Mouse (Mus musculus): Measurements from ENCODE around the gene Ddhd1. TPM values are rescaled to one million over a fixed set of nuclear protein-coding genes. Genes with fewer than 3 reads are reported as not detected.
"Not testable (repeated sequence)": the region's sequence is repeated elsewhere in the genome, so short reads cannot be mapped to it uniquely, and the experiment has no call there.

The Ddhd1 gene
- polyA plus RNA-seq, 1 experiment from 2014 or later: 5.0 TPM

- H3K4me1 ChIP-seq (replicated peaks; ENCODE audit: control insufficient read depth, insufficient read depth, low read length): no peaks in the 10 kb centered on the region; the same call in 1 of the 2 replicates
- no peaks in the 10 kb centered on the region for H3K27me3 ChIP-seq (ENCODE audit: control insufficient read depth, insufficient read depth, low read depth, low read length)
- H3K9ac ChIP-seq (ENCODE audit: low read length): no peak overlapping the region
- H3K27ac ChIP-seq (ENCODE audit: low read length): no peak overlapping the region
- WGBS: 52% methylated on average over 3 of the region's 3 CpGs
- peak; percentile 23; the same call in 1 of the 2 replicates for ATAC-seq (ENCODE audit: low read depth)
- H3K9me3 ChIP-seq (ENCODE audit: control insufficient read depth, low read length): no peaks in the 10 kb centered on the region
- H3K4me2 ChIP-seq (ENCODE audit: low read depth, low read length): no peak overlapping the region
- no peak overlapping the region for H3K4me3 ChIP-seq (ENCODE audit: low read length)
- H3K36me3 ChIP-seq (ENCODE audit: control insufficient read depth, insufficient read depth, low read length): no peaks in the 10 kb centered on the region
These were observed 55.9 kb downstream of the Ddhd1 start for GRCm38 (mm10) chr14:45602002-45602401.

GRCm38 (mm10) chr14:45600587-45600986 lies 57.4 kb downstream of the Ddhd1 start:
- H3K9ac ChIP-seq (ENCODE audit: low read length): no peak overlapping the region
- no peak overlapping the region for H3K4me2 ChIP-seq (ENCODE audit: low read depth, low read length)
- H3K4me3 ChIP-seq (ENCODE audit: low read length): no peak overlapping the region
- no peaks in the 10 kb centered on the region; the same call in 1 of the 2 replicates for H3K4me1 ChIP-seq (replicated peaks; ENCODE audit: control insufficient read depth, insufficient read depth, low read length)
- no peak overlapping the region for H3K27ac ChIP-seq (ENCODE audit: low read length)
- no peaks in the 10 kb centered on the region for H3K9me3 ChIP-seq (ENCODE audit: control insufficient read depth, low read length)
- H3K27me3 ChIP-seq (ENCODE audit: control insufficient read depth, insufficient read depth, low read depth, low read length): no peaks in the 10 kb centered on the region
- ATAC-seq (ENCODE audit: low read depth): no peak
- no peaks in the 10 kb centered on the region for H3K36me3 ChIP-seq (ENCODE audit: control insufficient read depth, insufficient read depth, low read length)
- 54% methylated on average over 9 of the region's 9 CpGs for WGBS

GRCm38 (mm10) chr14:45597855-45598254 lies 60.1 kb downstream of the Ddhd1 start:
- Histone ChIP-seq H3K4me2 (ENCODE audit: low read depth, low read length) (no peak overlapping the region), H3K36me3 (ENCODE audit: control insufficient read depth, insufficient read depth, low read length) (no peaks in the 10 kb centered on the region), H3K9me3 (ENCODE audit: control insufficient read depth, low read length) (no peaks in the 10 kb centered on the region), H3K4me3 (ENCODE audit: low read length) (no peak overlapping the region), H3K27me3 (ENCODE audit: control insufficient read depth, insufficient read depth, low read depth, low read length) (no peaks in the 10 kb centered on the region), H3K9ac (ENCODE audit: low read length) (no peak overlapping the region), H3K4me1 (replicated peaks; ENCODE audit: control insufficient read depth, insufficient read depth, low read length) (no peaks in the 10 kb centered on the region; the same call in 1 of the 2 replicates), H3K27ac (ENCODE audit: low read length) (no peak overlapping the region)
- 64% methylated on average over 8 of the region's 8 CpGs for WGBS
- ATAC-seq (ENCODE audit: low read depth): peak; percentile 46; the same call in 1 of the 2 replicates

DNA sequence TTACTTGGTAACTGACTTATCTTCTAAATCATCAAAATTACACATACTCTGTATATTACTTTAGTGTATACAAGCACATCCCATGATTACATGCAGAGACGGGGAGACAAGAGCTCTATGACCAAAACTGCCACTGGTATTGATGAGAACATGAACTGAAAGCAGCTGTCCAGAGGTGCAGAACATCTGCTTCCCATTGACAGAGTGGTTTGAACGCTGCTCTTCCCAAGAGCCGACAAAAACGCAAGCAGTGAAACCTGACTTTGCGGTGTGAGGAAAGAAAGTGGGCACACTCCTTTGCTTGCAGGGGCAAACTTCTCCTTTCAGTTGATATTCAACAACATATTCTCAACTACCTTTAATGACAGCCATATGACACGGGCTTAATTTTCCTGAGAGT lies 64.7 kb downstream of the Ddhd1 start:
- Histone ChIP-seq H3K27ac (ENCODE audit: low read length) (no peak overlapping the region), H3K27me3 (ENCODE audit: control insufficient read depth, insufficient read depth, low read depth, low read length) (no peaks in the 10 kb centered on the region), H3K9ac (ENCODE audit: low read length) (no peak overlapping the region), H3K4me3 (ENCODE audit: low read length) (no peak overlapping the region), H3K4me1 (replicated peaks; ENCODE audit: control insufficient read depth, insufficient read depth, low read length) (no peaks in the 10 kb centered on the region; the same call in 1 of the 2 replicates), H3K4me2 (ENCODE audit: low read depth, low read length) (no peak overlapping the region), H3K9me3 (ENCODE audit: control insufficient read depth, low read length) (no peaks in the 10 kb centered on the region), H3K36me3 (ENCODE audit: control insufficient read depth, insufficient read depth, low read length) (no peaks in the 10 kb centered on the region)
- 77% methylated on average over 6 of the region's 6 CpGs for WGBS
- no peak for ATAC-seq (ENCODE audit: low read depth)

GRCm38 (mm10) chr14:45588403-45588802 lies 69.5 kb downstream of the Ddhd1 start:
- no peaks in the 10 kb centered on the region for H3K27me3 ChIP-seq (ENCODE audit: control insufficient read depth, insufficient read depth, low read depth, low read length)
- no peak overlapping the region for H3K4me2 ChIP-seq (ENCODE audit: low read depth, low read length)
- H3K4me3 ChIP-seq (ENCODE audit: low read length): no peak overlapping the region
- H3K36me3 ChIP-seq (ENCODE audit: control insufficient read depth, insufficient read depth, low read length): no peaks in the 10 kb centered on the region
- peaks cover 7% of the 10 kb centered on the region for H3K4me1 ChIP-seq (replicated peaks; ENCODE audit: control insufficient read depth, insufficient read depth, low read length)
- peak; percentile 81 for ATAC-seq (ENCODE audit: low read depth)
- no peak overlapping the region; the same call in 1 of the 2 replicates for H3K27ac ChIP-seq (ENCODE audit: low read length)
- no peaks in the 10 kb centered on the region for H3K9me3 ChIP-seq (ENCODE audit: control insufficient read depth, low read length)
- WGBS: 26% methylated on average over 7 of the region's 7 CpGs
- H3K9ac ChIP-seq (ENCODE audit: low read length): no peak overlapping the region

DNA sequence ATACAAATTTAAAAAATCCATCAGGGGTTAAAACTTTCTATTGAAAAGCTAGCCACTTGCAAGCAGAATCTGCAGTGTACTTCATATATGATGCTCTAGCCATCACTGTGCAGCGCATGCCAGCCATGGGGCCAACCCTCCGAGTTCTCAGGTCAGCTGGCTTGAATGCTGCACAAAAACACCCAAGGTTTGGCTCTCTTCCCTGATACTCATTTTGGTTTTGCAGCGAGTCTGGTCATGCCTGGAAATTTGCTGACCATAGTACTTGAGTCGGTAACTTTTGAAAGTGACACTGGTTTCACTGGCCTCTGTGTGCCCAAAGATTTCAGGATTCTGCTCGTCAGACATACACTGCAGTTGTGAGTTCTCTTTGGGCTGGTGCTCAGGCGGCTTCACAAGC lies 70.4 kb downstream of the Ddhd1 start:
- Histone ChIP-seq H3K36me3 (ENCODE audit: control insufficient read depth, insufficient read depth, low read length) (no peaks in the 10 kb centered on the region), H3K4me1 (replicated peaks; ENCODE audit: control insufficient read depth, insufficient read depth, low read length) (peaks cover 7% of the 10 kb centered on the region), H3K9me3 (ENCODE audit: control insufficient read depth, low read length) (no peaks in the 10 kb centered on the region), H3K27ac (ENCODE audit: low read length) (peak overlapping the region; percentile 38), H3K27me3 (ENCODE audit: control insufficient read depth, insufficient read depth, low read depth, low read length) (no peaks in the 10 kb centered on the region), H3K4me2 (ENCODE audit: low read depth, low read length) (0 out of 2 replicates have a peak overlapping the region, but pooled peaks have one; percentile 1), H3K4me3 (ENCODE audit: low read length) (no peak overlapping the region), H3K9ac (ENCODE audit: low read length) (no peak overlapping the region)
- ATAC-seq (ENCODE audit: low read depth): no peak
- WGBS: 66% methylated on average over 6 of the region's 6 CpGs

DNA sequence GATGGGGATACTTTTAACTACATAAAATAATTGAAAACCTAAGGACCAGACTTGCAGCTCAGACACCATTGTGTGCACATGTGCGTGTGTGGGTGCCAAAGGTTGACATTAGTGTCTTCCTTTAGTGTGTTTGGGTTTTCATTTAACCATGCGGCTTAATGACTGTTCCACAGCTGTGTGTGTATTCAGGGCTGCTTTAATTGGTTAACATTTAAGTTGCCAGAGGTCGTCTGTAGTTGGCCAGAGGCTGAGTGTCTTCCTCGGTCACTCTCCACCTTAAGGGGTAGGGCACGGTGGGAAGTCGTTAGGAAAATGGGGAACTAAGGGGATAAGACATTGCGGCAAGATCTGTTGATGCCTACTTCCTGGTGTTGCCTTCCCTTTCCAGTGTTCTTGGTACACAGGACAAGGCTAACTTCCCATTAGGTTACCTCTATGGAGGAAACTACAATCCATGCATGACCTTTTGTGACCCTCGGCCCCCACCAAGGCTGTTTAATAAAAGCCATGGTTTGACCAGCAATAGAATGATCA lies 74.4 kb downstream of the Ddhd1 start:
- H3K27me3 ChIP-seq (ENCODE audit: control insufficient read depth, insufficient read depth, low read depth, low read length): no peaks in the 10 kb centered on the region
- WGBS: 67% methylated on average over 8 of the region's 8 CpGs
- no peaks in the 10 kb centered on the region for H3K9me3 ChIP-seq (ENCODE audit: control insufficient read depth, low read length)
- no peak overlapping the region for H3K4me3 ChIP-seq (ENCODE audit: low read length)
- no peak overlapping the region for H3K9ac ChIP-seq (ENCODE audit: low read length)
- no peak overlapping the region for H3K4me2 ChIP-seq (ENCODE audit: low read depth, low read length)
- H3K27ac ChIP-seq (ENCODE audit: low read length): no peak overlapping the region
- no peak for ATAC-seq (ENCODE audit: low read depth)
- no peaks in the 10 kb centered on the region for H3K36me3 ChIP-seq (ENCODE audit: control insufficient read depth, insufficient read depth, low read length)
- H3K4me1 ChIP-seq (replicated peaks; ENCODE audit: control insufficient read depth, insufficient read depth, low read length): peaks cover 7% of the 10 kb centered on the region

DNA sequence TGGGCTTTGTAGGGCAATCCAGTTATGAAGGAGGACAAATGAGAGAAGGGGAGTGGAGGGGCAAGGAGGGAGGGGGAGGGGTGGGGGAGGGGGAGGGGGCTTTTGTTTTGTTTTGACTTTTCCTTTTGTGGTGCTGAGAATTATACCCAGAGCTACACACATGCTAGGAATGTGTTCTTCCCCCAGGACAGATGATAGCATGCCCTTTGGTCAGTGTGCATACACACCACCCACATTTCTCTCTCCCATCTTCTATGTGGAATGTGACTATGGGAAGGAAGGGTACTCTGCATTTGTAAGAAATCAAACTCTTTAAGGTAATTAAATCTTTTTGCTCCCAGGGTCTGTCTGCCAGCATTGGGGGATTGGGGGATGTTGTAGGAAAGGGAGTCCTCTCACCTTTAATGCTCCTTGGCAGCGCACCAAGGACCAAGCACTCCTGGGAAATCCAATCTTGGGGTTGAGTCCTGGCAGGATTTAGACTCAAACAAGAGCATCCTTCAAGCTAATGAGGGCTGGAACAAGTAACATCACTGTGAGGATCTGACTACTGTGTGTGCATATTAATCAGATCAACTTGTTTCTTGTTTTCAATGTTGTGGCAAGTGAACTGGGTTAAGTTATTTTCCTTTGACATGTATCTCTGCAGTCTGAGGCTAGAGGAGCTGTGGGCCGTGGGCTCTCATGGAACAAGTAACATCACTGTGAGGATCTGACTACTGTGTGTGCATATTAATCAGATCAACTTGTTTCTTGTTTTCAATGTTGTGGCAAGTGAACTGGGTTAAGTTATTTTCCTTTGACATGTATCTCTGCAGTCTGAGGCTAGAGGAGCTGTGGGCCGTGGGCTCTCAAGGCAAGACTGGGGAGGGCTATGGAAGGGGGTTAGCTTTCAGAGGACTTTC lies 76.8 kb downstream of the Ddhd1 start:
- not testable (repeated sequence) for H3K4me2 ChIP-seq (ENCODE audit: low read depth, low read length); H3K36me3 ChIP-seq (ENCODE audit: control insufficient read depth, insufficient read depth, low read length); H3K9me3 ChIP-seq (ENCODE audit: control insufficient read depth, low read length); ATAC-seq (ENCODE audit: low read depth); H3K27me3 ChIP-seq (ENCODE audit: control insufficient read depth, insufficient read depth, low read depth, low read length); H3K4me3 ChIP-seq (ENCODE audit: low read length); H3K4me1 ChIP-seq (replicated peaks; ENCODE audit: control insufficient read depth, insufficient read depth, low read length); H3K9ac ChIP-seq (ENCODE audit: low read length); H3K27ac ChIP-seq (ENCODE audit: low read length)
- 79% methylated on average over 3 of the region's 3 CpGs for WGBS

GRCm38 (mm10) chr14:45566066-45566937 lies 91.6 kb downstream of the Ddhd1 start:
- ATAC-seq (ENCODE audit: low read depth): 0 out of 2 replicates have a peak, but pooled peaks have one; percentile 1
- H3K27me3 ChIP-seq (ENCODE audit: control insufficient read depth, insufficient read depth, low read depth, low read length): no peaks in the 10 kb centered on the region
- H3K4me2 ChIP-seq (ENCODE audit: low read depth, low read length): peak overlapping the region; percentile 73
- H3K36me3 ChIP-seq (ENCODE audit: control insufficient read depth, insufficient read depth, low read length): no peaks in the 10 kb centered on the region
- H3K4me3 ChIP-seq (ENCODE audit: low read length): peak overlapping the region; percentile 47
- 14% methylated on average over 31 of the region's 33 CpGs for WGBS
- H3K9me3 ChIP-seq (ENCODE audit: control insufficient read depth, low read length): no peaks in the 10 kb centered on the region
- H3K4me1 ChIP-seq (replicated peaks; ENCODE audit: control insufficient read depth, insufficient read depth, low read length): peaks cover 20% of the 10 kb centered on the region
- H3K9ac ChIP-seq (ENCODE audit: low read length): peak overlapping the region; percentile 65
- H3K27ac ChIP-seq (ENCODE audit: low read length): peak overlapping the region; percentile 92
